Mouse (Mus musculus) neural tube, embryonic 10.5 days (tissue): ENCODE measurements around the gene Ezr.
A peak's percentile ranks its signal among the peaks of the same experiment; 100 is the strongest.
"Not testable (repeated sequence)": the region's sequence is repeated elsewhere in the genome, so short reads cannot be mapped to it uniquely, and the experiment has no call there.

ENCODE experiments used
- DNase-seq: peaks from one replicate; pipeline ENCODE4 v3.0.0-alpha.2; 2017; ENCODE audit warnings: low spot score; ENCODE audit errors: extremely low spot score

Gene Ezr

GRCm38 (mm10) chr17:6713944-6714343, 68.6 kb downstream of the Ezr start:
- DNase-seq: not testable (repeated sequence)

- DNase-seq: not testable (repeated sequence)
These were observed 69.1 kb downstream of the Ezr start for GRCm38 (mm10) chr17:6713483-6713882.

GRCm38 (mm10) chr17:6708194-6708593, 74.4 kb downstream of the Ezr start:
- DNase-seq: not testable (repeated sequence)

- not testable (repeated sequence) for DNase-seq
These were observed 75.2 kb downstream of the Ezr start for GRCm38 (mm10) chr17:6707422-6707821.

- not testable (repeated sequence) for DNase-seq
These were observed 76.1 kb downstream of the Ezr start for GRCm38 (mm10) chr17:6706448-6706847.

GRCm38 (mm10) chr17:6703381-6704270, 79.0 kb downstream of the Ezr start:
- not testable (repeated sequence) for DNase-seq

- not testable (repeated sequence) for DNase-seq
These were observed 79.9 kb downstream of the Ezr start for GRCm38 (mm10) chr17:6702625-6703221.

- DNase-seq: not testable (repeated sequence)
These were observed 82.5 kb downstream of the Ezr start for GRCm38 (mm10) chr17:6700077-6700476.

GRCm38 (mm10) chr17:6699502-6699901, 83.1 kb downstream of the Ezr start:
- DNase-seq: not testable (repeated sequence)

- peak; percentile 21 for DNase-seq
These were observed 85.3 kb downstream of the Ezr start for GRCm38 (mm10) chr17:6697224-6697775.

GRCm38 (mm10) chr17:6696521-6696920, 86.1 kb downstream of the Ezr start:
- DNase-seq: not testable (repeated sequence)

GRCm38 (mm10) chr17:6695712-6696111, 86.9 kb downstream of the Ezr start:
- not testable (repeated sequence) for DNase-seq

GRCm38 (mm10) chr17:6691596-6691995, 91.0 kb downstream of the Ezr start:
- DNase-seq: peak; percentile 31

GRCm38 (mm10) chr17:6689344-6689743, 93.2 kb downstream of the Ezr start:
- not testable (repeated sequence) for DNase-seq
